Mouse (Mus musculus) stomach, embryonic 14.5 days (tissue): ENCODE results near the gene Zfp622. TPM values are rescaled to one million over a fixed set of nuclear protein-coding genes. Genes with fewer than 3 reads are reported as not detected.
A peak's percentile ranks its signal among the peaks of the same experiment; 100 is the strongest.

ENCODE experiments used
- ATAC-seq: fragments of 200-750 bp; cut with Nextera tagmentation; 2 replicates; pipeline ENCODE4 v1.8.0; 2017; ENCODE audit warnings: low read depth, moderate TSS enrichment; ENCODE audit not compliant: insufficient number of reproducible peaks, insufficient read depth, low FRiP score
- H3K27ac ChIP-seq: fragments of 300-500 bp; sonication (generic); 2 replicates; pipeline ENCODE4 v1.5.1; 2014; ENCODE audit warnings: mild to moderate bottlenecking, low read length, moderate library complexity, mixed read lengths
- H3K27me3 ChIP-seq: fragments of 300-500 bp; sonication (generic); 2 replicates; pipeline ENCODE4 v1.6.1; 2014; ENCODE audit warnings: low read length, control low read depth, mixed read lengths; ENCODE audit not compliant: control insufficient read depth, insufficient read depth
- H3K36me3 ChIP-seq: fragments of 300-500 bp; sonication (generic); 2 replicates; pipeline ENCODE4 v1.6.1; 2014; ENCODE audit warnings: mild to moderate bottlenecking, control low read depth, low read length, moderate library complexity, mixed read lengths; ENCODE audit not compliant: control insufficient read depth, insufficient read depth
- H3K4me1 ChIP-seq: fragments of 300-500 bp; sonication (generic); 2 replicates; pipeline ENCODE4 v1.6.1; 2014; ENCODE audit warnings: low read length, control low read depth, mixed read lengths; ENCODE audit not compliant: control insufficient read depth, insufficient read depth
- H3K4me2 ChIP-seq: fragments of 300-500 bp; sonication (generic); replicated peaks from 2 replicates; pipeline ENCODE4 v1.6.1; 2014; ENCODE audit warnings: low read depth, low read length, control low read depth
- H3K4me3 ChIP-seq: fragments of 300-500 bp; sonication (generic); 2 replicates; pipeline ENCODE4 v1.5.1; 2014; ENCODE audit warnings: low read depth, low read length, control low read depth
- H3K9ac ChIP-seq: fragments of 300-500 bp; sonication (generic); replicated peaks from 2 replicates; pipeline ENCODE4 v1.6.1; 2014; ENCODE audit warnings: low read depth, mild to moderate bottlenecking, control low read depth, low read length, moderate library complexity, mixed read lengths
- H3K9me3 ChIP-seq: fragments of 300-500 bp; sonication (generic); 2 replicates; pipeline ENCODE4 v1.6.1; 2016; ENCODE audit warnings: low read depth, low read length, control low read depth; ENCODE audit not compliant: control insufficient read depth
- WGBS: fragments of 180-500 bp; shearing (Covaris S2); extraction: QIAGEN DNeasy Blood & Tissue Kit; methylation state at CpG from one replicate; pipeline ENCODE4 v1.1.7; 2014; 5-methylcytosine and 5-hydroxymethylcytosine counted together
- polyA plus RNA-seq: library from polyadenylated mRNA; unstranded; fragments of >200 nt; fragmentation: Nextera tagmentation; extraction: Ambion mirVana; gene quantifications from 2 replicates; pipeline ENCODE4 v1.2.1, GENCODE M21; 2014

Gene Zfp622
- 26.7 and 32.9 TPM in 2 replicates for polyA plus RNA-seq

DNA sequence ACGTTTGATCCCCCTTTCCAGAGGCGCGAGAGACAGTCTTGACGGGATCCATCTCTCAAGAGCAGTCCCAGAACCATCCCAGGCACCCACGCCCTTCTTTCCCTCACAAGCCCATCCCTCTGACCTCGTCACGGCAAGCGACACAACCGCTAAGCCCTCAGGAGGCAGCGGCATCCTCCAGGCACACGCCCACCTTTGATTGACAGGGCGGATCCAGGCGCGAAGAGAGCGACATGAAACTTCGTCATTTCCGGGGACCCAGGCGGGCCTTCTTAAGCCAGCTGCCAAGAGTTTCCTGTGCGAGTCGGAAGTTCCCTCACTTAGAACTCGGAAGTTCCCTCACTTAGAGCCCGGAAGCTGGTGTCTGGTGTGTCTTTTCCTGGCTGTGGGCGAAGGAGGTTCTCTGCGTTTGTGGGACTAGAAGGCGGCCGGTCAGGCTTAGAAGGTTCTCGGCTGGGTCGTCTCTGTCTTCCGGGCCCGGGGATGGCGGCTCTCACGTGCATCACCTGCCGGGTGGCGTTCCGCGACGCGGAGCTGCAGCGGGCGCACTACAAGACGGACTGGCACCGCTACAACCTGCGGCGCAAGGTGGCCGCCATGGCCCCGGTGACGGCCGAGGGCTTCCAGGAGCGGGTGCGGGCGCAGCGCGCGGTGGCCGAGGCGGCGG is at the start of gene Zfp622:
TSS of gene Zfp622 (plus strand) at position 300 of the 667 bp plus-strand sequence.
- H3K36me3 ChIP-seq, result peaks cover 13% of the 10 kb centered on the region
- no peaks in the 10 kb centered on the region for H3K27me3 ChIP-seq
- peaks cover 13% of the 10 kb centered on the region for H3K4me1 ChIP-seq
- H3K9me3 ChIP-seq, result no peaks in the 10 kb centered on the region
- peak within 1 kb of the TSS; percentile 93 for H3K9ac ChIP-seq
- WGBS, result under 1% methylated on average over 57 of the region's 57 CpGs
- ATAC-seq, result peak; percentile 98
- peak within 1 kb of the TSS; percentile 63 for H3K4me2 ChIP-seq
- peak within 1 kb of the TSS; percentile 79 for H3K27ac ChIP-seq
- H3K4me3 ChIP-seq, result peak within 1 kb of the TSS; percentile 94

GRCm38 (mm10) chr15:25934411-25934810 is 49.8 kb upstream of the Zfp622 start:
- no peaks in the 10 kb centered on the region for H3K27me3 ChIP-seq
- no peaks in the 10 kb centered on the region for H3K9me3 ChIP-seq
- H3K4me2 ChIP-seq, result no peak overlapping the region
- no peak overlapping the region for H3K27ac ChIP-seq
- H3K36me3 ChIP-seq, result no peaks in the 10 kb centered on the region
- no peak overlapping the region for H3K9ac ChIP-seq
- no peak for ATAC-seq
- peaks cover 10% of the 10 kb centered on the region for H3K4me1 ChIP-seq
- WGBS, result 83% methylated on average over 7 of the region's 7 CpGs
- H3K4me3 ChIP-seq, result no peak overlapping the region

- no peak overlapping the region for H3K4me3 ChIP-seq
- H3K36me3 ChIP-seq, result no peaks in the 10 kb centered on the region
- no peak overlapping the region for H3K4me2 ChIP-seq
- H3K27me3 ChIP-seq, result no peaks in the 10 kb centered on the region
- H3K9ac ChIP-seq, result no peak overlapping the region
- ATAC-seq, result no peak
- H3K4me1 ChIP-seq, result peaks cover 4% of the 10 kb centered on the region; the same call in 1 of the 2 replicates
- no peak overlapping the region for H3K27ac ChIP-seq
- no peaks in the 10 kb centered on the region for H3K9me3 ChIP-seq
- 87% methylated on average over 7 of the region's 7 CpGs for WGBS
Measured at GRCm38 (mm10) chr15:25938496-25938895, 45.7 kb upstream of the Zfp622 start.

DNA sequence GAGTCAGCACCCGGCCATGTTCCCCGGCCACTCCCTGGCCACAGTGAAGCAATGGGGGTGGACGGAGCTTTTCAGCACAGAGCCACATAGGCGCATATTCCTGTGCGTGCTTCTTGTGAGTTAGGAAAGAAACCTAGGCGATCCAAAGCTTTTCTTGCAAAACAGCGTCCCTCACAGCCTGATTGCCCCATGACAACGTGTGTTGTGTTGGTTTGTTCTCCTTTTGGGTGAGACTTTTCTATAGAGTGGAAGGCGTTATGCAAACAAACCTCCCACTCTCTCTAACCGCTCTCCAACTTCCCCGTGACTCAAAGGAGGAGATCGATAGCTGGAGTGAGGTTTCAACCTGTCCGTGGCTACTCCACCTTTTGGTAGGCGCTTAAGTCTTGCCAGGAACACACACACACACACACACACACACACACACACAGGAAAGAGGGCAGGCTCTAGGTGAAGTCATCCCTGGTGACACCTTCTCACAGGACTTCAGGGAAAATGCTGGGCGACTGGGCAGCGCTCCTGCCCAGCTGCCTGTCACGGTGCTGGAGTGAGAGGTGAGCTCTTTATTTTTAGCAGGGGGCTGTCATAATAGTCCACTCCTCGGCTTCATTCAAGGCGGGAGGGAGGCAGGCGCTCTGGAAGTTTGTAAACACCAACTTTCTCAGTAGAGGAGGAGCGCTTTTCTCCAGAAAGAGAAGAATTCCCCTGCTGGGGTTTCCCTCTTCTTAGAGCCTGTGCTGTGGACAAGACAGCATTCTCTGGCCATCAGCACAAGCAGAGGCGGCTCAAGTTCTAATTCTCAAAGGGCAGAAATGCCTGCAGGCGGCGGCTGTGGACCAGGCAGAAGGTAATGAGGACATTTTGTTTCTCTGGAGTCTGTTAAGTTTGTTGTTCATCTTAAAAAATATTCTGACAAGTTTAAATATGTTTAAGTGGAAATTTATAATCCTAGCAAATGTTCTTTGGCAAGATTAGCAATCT is 43.5 kb upstream of the Zfp622 start:
- WGBS, result 27% methylated on average over 24 of the region's 24 CpGs
- Histone ChIP-seq H3K9me3 (no peaks in the 10 kb centered on the region), H3K27ac (no peak overlapping the region), H3K9ac (no peak overlapping the region), H3K4me1 (peaks cover 4% of the 10 kb centered on the region; the same call in 1 of the 2 replicates), H3K4me3 (peak overlapping the region; percentile 19), H3K27me3 (no peaks in the 10 kb centered on the region), H3K4me2 (peak overlapping the region; percentile 40), H3K36me3 (no peaks in the 10 kb centered on the region)
- peak; percentile 55; the same call in 1 of the 2 replicates for ATAC-seq

GRCm38 (mm10) chr15:25941514-25941913 is 42.7 kb upstream of the Zfp622 start:
- Histone ChIP-seq H3K36me3 (no peaks in the 10 kb centered on the region), H3K4me2 (peak overlapping the region; percentile 40; the same call in 1 of the 2 replicates), H3K27ac (no peak overlapping the region), H3K9ac (no peak overlapping the region), H3K4me1 (peaks cover 4% of the 10 kb centered on the region; the same call in 1 of the 2 replicates), H3K9me3 (no peaks in the 10 kb centered on the region), H3K4me3 (no peak overlapping the region; the same call in 1 of the 2 replicates), H3K27me3 (no peaks in the 10 kb centered on the region)
- no peak for ATAC-seq
- 71% methylated on average over 11 of the region's 11 CpGs for WGBS

- WGBS, result 60% methylated on average over 4 of the region's 4 CpGs
- no peaks in the 10 kb centered on the region for H3K27me3 ChIP-seq
- peaks cover 4% of the 10 kb centered on the region; the same call in 1 of the 2 replicates for H3K4me1 ChIP-seq
- no peaks in the 10 kb centered on the region for H3K36me3 ChIP-seq
- H3K4me2 ChIP-seq, result no peak overlapping the region
- no peak overlapping the region for H3K9ac ChIP-seq
- ATAC-seq, result no peak
- H3K4me3 ChIP-seq, result no peak overlapping the region
- no peak overlapping the region for H3K27ac ChIP-seq
- H3K9me3 ChIP-seq, result no peaks in the 10 kb centered on the region
Measured at GRCm38 (mm10) chr15:25942415-25942814, 41.8 kb upstream of the Zfp622 start.

GRCm38 (mm10) chr15:25943386-25944137 is 40.6 kb upstream of the Zfp622 start:
- Histone ChIP-seq H3K9me3 (no peaks in the 10 kb centered on the region), H3K4me2 (no peak overlapping the region), H3K4me1 (peaks cover 4% of the 10 kb centered on the region; the same call in 1 of the 2 replicates), H3K9ac (no peak overlapping the region), H3K4me3 (no peak overlapping the region), H3K27ac (no peak overlapping the region), H3K36me3 (no peaks in the 10 kb centered on the region), H3K27me3 (no peaks in the 10 kb centered on the region)
- no peak for ATAC-seq
- 85% methylated on average over 15 of the region's 15 CpGs for WGBS

- Histone ChIP-seq H3K4me2 (no peak overlapping the region), H3K4me1 (peaks cover 3% of the 10 kb centered on the region; the same call in 1 of the 2 replicates), H3K9ac (no peak overlapping the region), H3K27ac (no peak overlapping the region), H3K9me3 (no peaks in the 10 kb centered on the region), H3K4me3 (no peak overlapping the region), H3K36me3 (no peaks in the 10 kb centered on the region), H3K27me3 (no peaks in the 10 kb centered on the region)
- 61% methylated on average over 8 of the region's 8 CpGs for WGBS
- peak; percentile 70; the same call in 1 of the 2 replicates for ATAC-seq
Measured at GRCm38 (mm10) chr15:25945224-25945623, 38.9 kb upstream of the Zfp622 start.
